Mouse (Mus musculus): ENCODE data around the gene Sgms1. TPM values are rescaled to one million over a fixed set of nuclear protein-coding genes. Genes with fewer than 3 reads are reported as not detected.

Sgms1 gene
- polyA plus RNA-seq (2012; rRNA removed; ENCODE audit: low replicate concordance) = 30.0 and 46.5 TPM in 2 replicates

DNA sequence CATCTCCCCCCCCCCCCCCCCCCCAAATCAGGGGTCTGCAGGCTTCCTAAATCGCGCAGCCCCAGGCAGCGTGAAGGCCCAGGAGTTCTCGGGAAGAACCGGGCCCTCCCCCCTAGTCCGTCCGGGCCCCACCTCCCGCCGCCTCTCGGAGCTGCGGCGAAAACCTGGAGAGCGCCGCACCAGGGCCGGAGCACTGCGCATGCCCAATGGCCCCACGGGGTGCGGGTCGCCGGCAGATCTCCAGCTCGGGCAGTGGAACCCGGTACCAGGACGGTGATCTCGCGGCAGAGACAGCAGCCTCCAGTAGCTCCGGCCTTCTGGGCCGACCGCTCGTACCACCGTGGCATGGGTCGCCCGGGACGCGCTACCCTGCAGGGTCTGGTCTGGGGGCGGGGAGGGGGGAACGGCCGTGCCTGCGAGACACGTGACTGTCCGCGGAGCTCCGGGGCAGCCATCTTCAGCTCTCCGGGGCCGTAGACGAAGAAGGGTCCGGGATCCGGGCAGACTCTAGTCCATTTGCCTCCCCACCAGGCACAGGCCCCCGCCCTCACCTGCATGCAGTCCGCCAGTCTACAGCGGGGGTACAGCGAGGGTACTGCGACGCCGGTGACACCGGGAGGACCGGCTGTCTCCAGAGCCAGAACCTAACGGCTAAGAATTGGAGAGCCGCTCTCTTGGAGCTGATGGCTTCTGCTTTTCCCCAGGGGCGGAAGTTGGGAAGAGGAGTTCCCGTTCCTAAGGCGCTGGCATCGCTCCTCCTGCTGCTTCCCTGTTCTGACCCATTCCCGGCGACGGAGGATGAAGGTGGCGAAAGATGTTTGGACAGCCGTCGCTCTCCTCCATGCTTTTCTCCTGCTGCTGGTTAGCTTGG, at the start of gene Sgms1:
Sgms1 (minus strand) TSS at position 714 of the 871 bp plus-strand sequence.

DNA sequence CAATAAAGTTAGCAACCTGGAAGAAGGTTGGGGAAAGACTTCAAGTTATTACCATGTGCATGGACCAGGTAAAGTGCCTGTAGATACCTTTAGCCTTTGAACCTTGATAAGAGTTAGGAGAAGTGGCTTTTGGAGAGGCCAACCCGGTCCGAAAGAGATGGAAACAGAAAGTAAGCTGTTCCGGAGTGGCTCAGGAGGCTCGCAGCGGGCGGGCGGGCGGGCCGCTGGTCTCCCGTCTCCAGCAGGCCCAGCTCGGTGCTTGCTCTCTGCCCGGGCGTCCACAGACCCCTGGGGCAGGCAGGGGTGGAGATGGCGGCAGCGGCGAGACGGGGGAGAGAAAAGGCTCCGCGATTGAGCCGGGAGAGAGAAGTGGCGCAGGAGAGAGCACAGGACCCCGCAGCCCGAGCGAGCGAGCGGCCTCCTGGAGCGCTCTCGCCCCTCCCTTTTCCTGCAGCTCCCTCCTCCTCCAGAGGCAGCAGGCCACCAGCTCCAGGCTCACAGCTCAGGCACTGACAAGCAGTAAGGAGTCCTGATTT, 281.7 kb downstream of the Sgms1 start, which contains the start of gene Asah2:
Asah2 (minus strand) TSS at position 441 of the 536 bp plus-strand sequence.

Other genes starting within 250 kb of the Sgms1 start
- gene Rpl9-ps6, start 76.9 kb upstream of the Sgms1 start, polyA plus RNA-seq (2012; rRNA removed; ENCODE audit: low replicate concordance) = 15.2 and 22.2 TPM in 2 replicates
- gene Minpp1, start 96.1 kb upstream of the Sgms1 start, polyA plus RNA-seq (2012; rRNA removed; ENCODE audit: low replicate concordance) = 22.9 and 37.3 TPM in 2 replicates
- 5.9 and 23.9 TPM in 2 replicates for gene Papss2, start 206.1 kb upstream of the Sgms1 start, polyA plus RNA-seq (2012; rRNA removed; ENCODE audit: low replicate concordance)